Mouse (Mus musculus): ENCODE measurements around the gene Col18a1. TPM values are rescaled to one million over a fixed set of nuclear protein-coding genes. Genes with fewer than 3 reads are reported as not detected.
A peak's percentile ranks its signal among the peaks of the same experiment; 100 is the strongest.

Col18a1 gene
- polyA plus RNA-seq, 1 experiment from 2014 or later: 83.2 TPM

DNA sequence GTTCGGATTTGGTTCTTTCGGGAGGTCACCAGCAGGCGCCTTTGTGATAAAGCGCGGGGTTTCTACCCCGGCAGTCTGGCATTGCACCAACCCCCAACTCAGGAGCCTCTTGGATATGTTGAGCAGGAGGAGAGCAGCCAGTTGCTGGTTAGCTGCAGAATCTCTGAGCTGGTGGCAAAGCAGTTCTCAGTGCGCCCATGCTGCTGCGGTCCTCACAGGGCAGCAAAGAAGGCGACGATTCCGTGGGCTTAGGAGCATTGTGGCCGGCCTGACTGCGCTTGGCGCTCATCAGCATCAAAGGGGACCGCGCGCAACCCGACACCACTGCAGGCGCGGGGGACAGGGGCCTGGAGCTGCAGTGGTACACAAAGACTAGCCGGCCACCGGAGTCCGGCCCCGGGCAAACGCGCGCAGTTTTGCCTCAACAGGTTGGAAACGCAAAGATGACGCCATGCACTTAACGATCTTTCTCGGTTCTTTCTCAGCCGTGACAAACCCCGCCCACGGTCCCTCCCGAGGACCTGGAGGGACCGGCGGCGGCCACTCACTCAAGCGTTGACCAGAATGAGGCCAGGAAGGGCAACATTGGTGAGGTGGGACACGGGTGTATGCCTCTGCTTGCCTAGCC lies 916 bp downstream of the Col18a1 start:
- H3K9me3 ChIP-seq (ENCODE audit: control insufficient read depth, low read length): no peaks in the 10 kb centered on the region
- H3K9ac ChIP-seq (ENCODE audit: low read length): peak overlapping the region; percentile 73
- H3K36me3 ChIP-seq (ENCODE audit: control insufficient read depth, insufficient read depth, low read length): no peaks in the 10 kb centered on the region
- ATAC-seq (ENCODE audit: insufficient read depth, low FRiP score, low TSS enrichment): peak; percentile 54
- peak overlapping the region; percentile 77 for H3K27ac ChIP-seq (ENCODE audit: low read depth, low read length)
- peak; percentile 84 for DNase-seq (ENCODE audit: low spot score)
- H3K4me2 ChIP-seq (ENCODE audit: low read depth): peak overlapping the region; percentile 94
- no peaks in the 10 kb centered on the region for H3K27me3 ChIP-seq (ENCODE audit: control insufficient read depth, insufficient read depth, low read length)
- peaks cover 16% of the 10 kb centered on the region for H3K4me1 ChIP-seq (ENCODE audit: control insufficient read depth, insufficient read depth, low read length)
- peak overlapping the region; percentile 66 for H3K4me3 ChIP-seq (ENCODE audit: low read depth, low read length)
- under 1% methylated on average over 40 of the region's 40 CpGs for WGBS

GRCm38 (mm10) chr10:77164437-77165052 lies 1.8 kb downstream of the Col18a1 start:
- Histone ChIP-seq H3K9me3 (ENCODE audit: control insufficient read depth, low read length) (no peaks in the 10 kb centered on the region), H3K9ac (ENCODE audit: low read length) (peak overlapping the region; percentile 73), H3K27me3 (ENCODE audit: control insufficient read depth, insufficient read depth, low read length) (no peaks in the 10 kb centered on the region), H3K4me2 (ENCODE audit: low read depth) (peak overlapping the region; percentile 94), H3K4me1 (ENCODE audit: control insufficient read depth, insufficient read depth, low read length) (peaks cover 16% of the 10 kb centered on the region), H3K4me3 (ENCODE audit: low read depth, low read length) (peak overlapping the region; percentile 66), H3K36me3 (ENCODE audit: control insufficient read depth, insufficient read depth, low read length) (no peaks in the 10 kb centered on the region), H3K27ac (ENCODE audit: low read depth, low read length) (peak overlapping the region; percentile 77)
- ATAC-seq (ENCODE audit: insufficient read depth, low FRiP score, low TSS enrichment): peak; percentile 65
- peak; percentile 67 for DNase-seq (ENCODE audit: low spot score)
- WGBS: 2% methylated on average over 9 of the region's 9 CpGs

- no peak overlapping the region for H3K9ac ChIP-seq (ENCODE audit: low read length)
- ATAC-seq (ENCODE audit: insufficient read depth, low FRiP score, low TSS enrichment) (no peak), DNase-seq (ENCODE audit: low spot score) (no peak)
- no peaks in the 10 kb centered on the region for H3K9me3 ChIP-seq (ENCODE audit: control insufficient read depth, low read length)
- no peaks in the 10 kb centered on the region for H3K36me3 ChIP-seq (ENCODE audit: control insufficient read depth, insufficient read depth, low read length)
- H3K27me3 ChIP-seq (ENCODE audit: control insufficient read depth, insufficient read depth, low read length): no peaks in the 10 kb centered on the region
- peaks cover 16% of the 10 kb centered on the region for H3K4me1 ChIP-seq (ENCODE audit: control insufficient read depth, insufficient read depth, low read length)
- peak overlapping the region; percentile 94 for H3K4me2 ChIP-seq (ENCODE audit: low read depth)
- H3K4me3 ChIP-seq (ENCODE audit: low read depth, low read length): peak overlapping the region; percentile 66; the same call in 1 of the 2 replicates
- H3K27ac ChIP-seq (ENCODE audit: low read depth, low read length): no peak overlapping the region
- 24% methylated on average over 5 of the region's 5 CpGs for WGBS
Observed at GRCm38 (mm10) chr10:77164041-77164436, 2.3 kb downstream of the Col18a1 start.

GRCm38 (mm10) chr10:77163392-77163977 lies 2.9 kb downstream of the Col18a1 start:
- DNase-seq (ENCODE audit: low spot score) (no peak), ATAC-seq (ENCODE audit: insufficient read depth, low FRiP score, low TSS enrichment) (no peak)
- H3K9ac ChIP-seq (ENCODE audit: low read length): no peak overlapping the region
- no peak overlapping the region for H3K4me3 ChIP-seq (ENCODE audit: low read depth, low read length)
- H3K27me3 ChIP-seq (ENCODE audit: control insufficient read depth, insufficient read depth, low read length): no peaks in the 10 kb centered on the region
- no peak overlapping the region for H3K27ac ChIP-seq (ENCODE audit: low read depth, low read length)
- H3K4me2 ChIP-seq (ENCODE audit: low read depth): peak overlapping the region; percentile 94
- WGBS: 47% methylated on average over 4 of the region's 4 CpGs
- peaks cover 16% of the 10 kb centered on the region for H3K4me1 ChIP-seq (ENCODE audit: control insufficient read depth, insufficient read depth, low read length)
- H3K36me3 ChIP-seq (ENCODE audit: control insufficient read depth, insufficient read depth, low read length): no peaks in the 10 kb centered on the region
- H3K9me3 ChIP-seq (ENCODE audit: control insufficient read depth, low read length): no peaks in the 10 kb centered on the region

DNA sequence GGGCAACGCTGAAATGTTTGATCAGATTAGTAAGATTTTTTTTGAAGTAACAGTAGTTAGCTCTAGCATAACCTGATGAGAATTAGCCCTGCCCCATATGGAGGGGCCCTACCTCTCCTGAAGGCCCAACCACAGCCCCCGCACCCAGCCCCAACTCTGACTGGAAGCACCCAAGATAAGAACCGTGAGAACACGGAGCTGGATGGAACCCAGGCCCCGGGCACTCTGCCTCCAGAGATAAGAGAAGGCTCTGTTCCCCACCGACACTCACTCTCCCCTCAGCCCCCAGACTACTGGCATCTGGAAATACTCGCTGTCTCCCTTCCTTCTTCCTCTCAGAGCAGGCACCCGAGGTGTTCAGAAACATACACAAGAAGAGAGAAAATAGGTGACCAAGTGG lies 6.8 kb downstream of the Col18a1 start:
- Histone ChIP-seq H3K36me3 (ENCODE audit: control insufficient read depth, insufficient read depth, low read length) (no peaks in the 10 kb centered on the region), H3K4me3 (ENCODE audit: low read depth, low read length) (no peak overlapping the region), H3K4me2 (ENCODE audit: low read depth) (no peak overlapping the region), H3K4me1 (ENCODE audit: control insufficient read depth, insufficient read depth, low read length) (peaks cover 25% of the 10 kb centered on the region), H3K27ac (ENCODE audit: low read depth, low read length) (no peak overlapping the region), H3K27me3 (ENCODE audit: control insufficient read depth, insufficient read depth, low read length) (no peaks in the 10 kb centered on the region), H3K9me3 (ENCODE audit: control insufficient read depth, low read length) (no peaks in the 10 kb centered on the region), H3K9ac (ENCODE audit: low read length) (no peak overlapping the region)
- 70% methylated on average over 8 of the region's 8 CpGs for WGBS
- DNase-seq (ENCODE audit: low spot score) (no peak), ATAC-seq (ENCODE audit: insufficient read depth, low FRiP score, low TSS enrichment) (no peak)

GRCm38 (mm10) chr10:77158948-77159347 lies 7.4 kb downstream of the Col18a1 start:
- Histone ChIP-seq H3K9me3 (ENCODE audit: control insufficient read depth, low read length) (no peaks in the 10 kb centered on the region), H3K4me2 (ENCODE audit: low read depth) (no peak overlapping the region), H3K9ac (ENCODE audit: low read length) (no peak overlapping the region), H3K36me3 (ENCODE audit: control insufficient read depth, insufficient read depth, low read length) (no peaks in the 10 kb centered on the region), H3K4me1 (ENCODE audit: control insufficient read depth, insufficient read depth, low read length) (peaks cover 20% of the 10 kb centered on the region), H3K27me3 (ENCODE audit: control insufficient read depth, insufficient read depth, low read length) (no peaks in the 10 kb centered on the region), H3K27ac (ENCODE audit: low read depth, low read length) (no peak overlapping the region), H3K4me3 (ENCODE audit: low read depth, low read length) (no peak overlapping the region)
- DNase-seq (ENCODE audit: low spot score): no peak
- no peak for ATAC-seq (ENCODE audit: insufficient read depth, low FRiP score, low TSS enrichment)
- 81% methylated on average over 3 of the region's 3 CpGs for WGBS

DNA sequence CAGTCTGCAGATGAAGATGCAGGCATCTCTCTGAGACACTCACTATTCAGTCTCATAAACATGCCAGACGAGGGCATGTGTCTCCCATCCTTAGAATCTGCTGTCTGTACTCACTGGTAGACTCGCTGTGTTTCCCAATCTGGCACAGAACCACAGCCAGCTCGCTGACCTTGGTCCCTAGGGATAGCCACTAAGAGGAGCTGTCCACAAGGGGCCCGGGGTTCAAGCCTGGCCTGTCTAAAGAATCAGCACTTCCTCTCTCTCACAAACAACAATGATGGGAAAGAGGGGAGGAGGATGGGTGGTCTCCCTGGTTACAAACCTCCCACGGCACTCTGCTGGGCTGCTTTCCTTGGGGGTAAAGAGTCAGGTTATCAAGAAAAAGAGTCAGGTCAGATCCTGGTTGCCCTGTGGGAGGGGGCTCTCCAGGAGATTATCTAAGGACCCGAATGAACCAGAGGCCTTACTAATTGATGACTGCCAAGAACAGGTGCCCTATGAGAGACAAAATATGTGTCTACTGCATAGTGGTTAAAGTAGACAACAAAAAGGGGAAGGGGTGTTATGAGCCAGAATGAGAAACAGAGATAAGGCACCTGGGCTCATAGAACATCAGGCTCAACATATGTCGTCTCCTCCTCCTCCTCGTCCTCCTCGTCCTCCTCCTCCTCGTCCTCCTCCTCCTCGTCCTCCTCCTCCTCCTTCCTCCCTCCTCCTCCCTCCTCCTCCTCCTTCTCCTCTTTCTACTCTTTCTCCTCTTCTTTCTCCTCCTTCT lies 8.9 kb downstream of the Col18a1 start:
- Histone ChIP-seq H3K27ac (ENCODE audit: low read depth, low read length) (no peak overlapping the region), H3K9ac (ENCODE audit: low read length) (peak overlapping the region; percentile 4; the same call in 1 of the 2 replicates), H3K4me3 (ENCODE audit: low read depth, low read length) (no peak overlapping the region), H3K4me1 (ENCODE audit: control insufficient read depth, insufficient read depth, low read length) (peaks cover 18% of the 10 kb centered on the region), H3K4me2 (ENCODE audit: low read depth) (no peak overlapping the region), H3K36me3 (ENCODE audit: control insufficient read depth, insufficient read depth, low read length) (no peaks in the 10 kb centered on the region), H3K27me3 (ENCODE audit: control insufficient read depth, insufficient read depth, low read length) (no peaks in the 10 kb centered on the region), H3K9me3 (ENCODE audit: control insufficient read depth, low read length) (no peaks in the 10 kb centered on the region)
- WGBS: 34% methylated on average over 11 of the region's 11 CpGs
- DNase-seq (ENCODE audit: low spot score): no peak
- ATAC-seq (ENCODE audit: insufficient read depth, low FRiP score, low TSS enrichment): no peak

- Histone ChIP-seq H3K4me1 (ENCODE audit: control insufficient read depth, insufficient read depth, low read length) (peaks cover 40% of the 10 kb centered on the region), H3K9me3 (ENCODE audit: control insufficient read depth, low read length) (no peaks in the 10 kb centered on the region), H3K36me3 (ENCODE audit: control insufficient read depth, insufficient read depth, low read length) (no peaks in the 10 kb centered on the region), H3K9ac (ENCODE audit: low read length) (no peak overlapping the region), H3K4me2 (ENCODE audit: low read depth) (no peak overlapping the region), H3K27me3 (ENCODE audit: control insufficient read depth, insufficient read depth, low read length) (no peaks in the 10 kb centered on the region), H3K27ac (ENCODE audit: low read depth, low read length) (no peak overlapping the region), H3K4me3 (ENCODE audit: low read depth, low read length) (no peak overlapping the region)
- 6% methylated on average over 2 of the region's 2 CpGs for WGBS
- ATAC-seq (ENCODE audit: insufficient read depth, low FRiP score, low TSS enrichment): peak; percentile 76
- DNase-seq (ENCODE audit: low spot score): peak; percentile 79
Observed at GRCm38 (mm10) chr10:77152178-77152621, 14.1 kb downstream of the Col18a1 start.

Measured in neural tube, embryonic 11.5 days (tissue).